Mouse (Mus musculus): Measurements from ENCODE around the gene Vwa8. TPM values are rescaled to one million over a fixed set of nuclear protein-coding genes. Genes with fewer than 3 reads are reported as not detected.

The Vwa8 gene
- total and polyA plus RNA-seq, 2 experiments from 2014 or later, result 8.1 to 19.5 TPM

DNA sequence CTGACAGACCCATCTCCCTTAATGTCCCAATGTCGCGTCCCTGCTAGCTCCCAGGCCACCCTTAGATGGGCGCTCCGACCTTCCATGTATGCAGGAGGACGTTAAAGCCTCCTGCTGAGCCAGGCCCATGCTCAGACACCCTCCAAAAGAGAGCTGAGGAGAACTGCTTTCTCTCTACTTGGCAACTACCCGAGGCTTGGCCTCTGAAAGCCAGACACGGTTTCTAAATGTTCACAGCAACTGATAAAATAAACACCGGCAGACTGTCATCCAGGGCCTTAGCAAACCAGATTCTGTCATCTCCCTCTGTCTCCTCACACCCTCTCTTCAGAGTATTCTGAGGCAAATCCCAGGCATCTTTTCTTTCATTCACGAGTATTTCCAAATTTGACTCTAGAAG lies 377.2 kb downstream of the Vwa8 start:
- H3K4me1 ChIP-seq (ENCODE audit: insufficient read depth, low read length), result no peaks in the 10 kb centered on the region
- H3K27ac ChIP-seq (ENCODE audit: low read depth, low read length), result no peak overlapping the region
- no peak overlapping the region for H3K4me3 ChIP-seq (ENCODE audit: low read depth, low read length)
- H3K4me2 ChIP-seq (ENCODE audit: low read depth, low read length, poor library complexity, severe bottlenecking), result no peak overlapping the region
- H3K36me3 ChIP-seq (ENCODE audit: insufficient read depth, low read length), result no peaks in the 10 kb centered on the region
- 82% methylated on average over 9 of the region's 9 CpGs for WGBS
- no peak overlapping the region for H3K9ac ChIP-seq (replicated peaks; ENCODE audit: low read length, poor library complexity, severe bottlenecking)
- no peaks in the 10 kb centered on the region for H3K27me3 ChIP-seq (ENCODE audit: insufficient read depth, low read length)
- TF ChIP-seq CTCF (IDR thresholded peaks at IDR 0.05), result no peak
- DNase-seq (ENCODE audit: low spot score) (no peak), ATAC-seq (ENCODE audit: low FRiP score) (no peak)
- no peaks in the 10 kb centered on the region for H3K9me3 ChIP-seq (ENCODE audit: low read length)

GRCm38 (mm10) chr14:79226741-79227140 lies 377.9 kb downstream of the Vwa8 start:
- Histone ChIP-seq H3K27me3 (ENCODE audit: insufficient read depth, low read length) (no peaks in the 10 kb centered on the region), H3K9ac (replicated peaks; ENCODE audit: low read length, poor library complexity, severe bottlenecking) (no peak overlapping the region), H3K9me3 (ENCODE audit: low read length) (no peaks in the 10 kb centered on the region), H3K4me2 (ENCODE audit: low read depth, low read length, poor library complexity, severe bottlenecking) (no peak overlapping the region), H3K4me1 (ENCODE audit: insufficient read depth, low read length) (no peaks in the 10 kb centered on the region), H3K27ac (ENCODE audit: low read depth, low read length) (no peak overlapping the region), H3K36me3 (ENCODE audit: insufficient read depth, low read length) (no peaks in the 10 kb centered on the region), H3K4me3 (ENCODE audit: low read depth, low read length) (no peak overlapping the region)
- 86% methylated on average over 6 of the region's 6 CpGs for WGBS
- DNase-seq (ENCODE audit: low spot score) (no peak), ATAC-seq (ENCODE audit: low FRiP score) (no peak)
- no peak for TF ChIP-seq CTCF (IDR thresholded peaks at IDR 0.05)

- Histone ChIP-seq H3K36me3 (ENCODE audit: insufficient read depth, low read length) (no peaks in the 10 kb centered on the region), H3K27me3 (ENCODE audit: insufficient read depth, low read length) (no peaks in the 10 kb centered on the region), H3K9ac (replicated peaks; ENCODE audit: low read length, poor library complexity, severe bottlenecking) (no peak overlapping the region), H3K4me3 (ENCODE audit: low read depth, low read length) (no peak overlapping the region), H3K27ac (ENCODE audit: low read depth, low read length) (no peak overlapping the region), H3K4me1 (ENCODE audit: insufficient read depth, low read length) (no peaks in the 10 kb centered on the region), H3K4me2 (ENCODE audit: low read depth, low read length, poor library complexity, severe bottlenecking) (no peak overlapping the region), H3K9me3 (ENCODE audit: low read length) (no peaks in the 10 kb centered on the region)
- 83% methylated on average over 4 of the region's 4 CpGs for WGBS
- TF ChIP-seq CTCF (IDR thresholded peaks at IDR 0.05), result no peak
- no peak for ATAC-seq (ENCODE audit: low FRiP score)
- no peak for DNase-seq (ENCODE audit: low spot score)
Observed at GRCm38 (mm10) chr14:79227955-79228354, 379.1 kb downstream of the Vwa8 start.

DNA sequence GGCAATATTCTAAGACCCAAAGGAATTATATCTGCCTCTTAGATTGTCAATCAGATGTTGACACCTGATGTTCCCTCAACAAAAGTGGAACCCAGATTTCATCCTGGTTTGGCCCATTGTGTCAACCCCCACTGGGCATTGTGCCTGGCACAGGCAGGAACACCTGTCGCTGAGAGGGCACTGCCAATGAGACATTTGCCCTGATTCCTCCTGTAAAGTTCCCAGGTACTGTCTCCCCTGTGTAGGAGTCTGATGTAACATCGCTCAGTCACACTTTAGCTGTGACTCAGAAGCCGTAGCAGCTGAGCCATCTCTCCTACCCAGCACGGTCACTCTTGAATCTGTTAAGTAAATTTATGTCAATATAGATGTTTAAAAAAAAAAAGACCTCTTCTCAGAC lies 382.8 kb downstream of the Vwa8 start:
- Histone ChIP-seq H3K27ac (ENCODE audit: low read depth, low read length) (no peak overlapping the region), H3K4me1 (ENCODE audit: insufficient read depth, low read length) (no peaks in the 10 kb centered on the region), H3K36me3 (ENCODE audit: insufficient read depth, low read length) (no peaks in the 10 kb centered on the region), H3K27me3 (ENCODE audit: insufficient read depth, low read length) (no peaks in the 10 kb centered on the region), H3K4me2 (ENCODE audit: low read depth, low read length, poor library complexity, severe bottlenecking) (no peak overlapping the region), H3K9me3 (ENCODE audit: low read length) (no peaks in the 10 kb centered on the region), H3K9ac (replicated peaks; ENCODE audit: low read length, poor library complexity, severe bottlenecking) (no peak overlapping the region), H3K4me3 (ENCODE audit: low read depth, low read length) (no peak overlapping the region)
- ATAC-seq (ENCODE audit: low FRiP score) (no peak), DNase-seq (ENCODE audit: low spot score) (no peak)
- WGBS, result 90% methylated on average over 4 of the region's 4 CpGs
- TF ChIP-seq CTCF (IDR thresholded peaks at IDR 0.05), result no peak

- no peak overlapping the region for H3K4me2 ChIP-seq (ENCODE audit: low read depth, low read length, poor library complexity, severe bottlenecking)
- H3K36me3 ChIP-seq (ENCODE audit: insufficient read depth, low read length), result no peaks in the 10 kb centered on the region
- TF ChIP-seq CTCF (IDR thresholded peaks at IDR 0.05), result no peak
- no peak overlapping the region for H3K27ac ChIP-seq (ENCODE audit: low read depth, low read length)
- WGBS, result 86% methylated on average over 5 of the region's 5 CpGs
- H3K9ac ChIP-seq (replicated peaks; ENCODE audit: low read length, poor library complexity, severe bottlenecking), result no peak overlapping the region
- no peaks in the 10 kb centered on the region for H3K27me3 ChIP-seq (ENCODE audit: insufficient read depth, low read length)
- no peak for ATAC-seq (ENCODE audit: low FRiP score)
- H3K4me1 ChIP-seq (ENCODE audit: insufficient read depth, low read length), result no peaks in the 10 kb centered on the region
- H3K9me3 ChIP-seq (ENCODE audit: low read length), result no peaks in the 10 kb centered on the region
- no peak for DNase-seq (ENCODE audit: low spot score)
- H3K4me3 ChIP-seq (ENCODE audit: low read depth, low read length), result no peak overlapping the region
Observed at GRCm38 (mm10) chr14:79233697-79234096, 384.8 kb downstream of the Vwa8 start.

GRCm38 (mm10) chr14:79234513-79234912 lies 385.7 kb downstream of the Vwa8 start:
- H3K9ac ChIP-seq (replicated peaks; ENCODE audit: low read length, poor library complexity, severe bottlenecking), result no peak overlapping the region
- no peak for DNase-seq (ENCODE audit: low spot score)
- H3K27ac ChIP-seq (ENCODE audit: low read depth, low read length), result no peak overlapping the region
- H3K9me3 ChIP-seq (ENCODE audit: low read length), result no peaks in the 10 kb centered on the region
- H3K27me3 ChIP-seq (ENCODE audit: insufficient read depth, low read length), result no peaks in the 10 kb centered on the region
- ATAC-seq (ENCODE audit: low FRiP score), result no peak
- WGBS, result 96% methylated on average over 2 of the region's 2 CpGs
- no peak for TF ChIP-seq CTCF (IDR thresholded peaks at IDR 0.05)
- H3K36me3 ChIP-seq (ENCODE audit: insufficient read depth, low read length), result no peaks in the 10 kb centered on the region
- H3K4me2 ChIP-seq (ENCODE audit: low read depth, low read length, poor library complexity, severe bottlenecking), result no peak overlapping the region
- H3K4me1 ChIP-seq (ENCODE audit: insufficient read depth, low read length), result no peaks in the 10 kb centered on the region
- H3K4me3 ChIP-seq (ENCODE audit: low read depth, low read length), result no peak overlapping the region
